9 mouse cellular contexts compared by ENCODE assay signal in the genomic region with DNA sequence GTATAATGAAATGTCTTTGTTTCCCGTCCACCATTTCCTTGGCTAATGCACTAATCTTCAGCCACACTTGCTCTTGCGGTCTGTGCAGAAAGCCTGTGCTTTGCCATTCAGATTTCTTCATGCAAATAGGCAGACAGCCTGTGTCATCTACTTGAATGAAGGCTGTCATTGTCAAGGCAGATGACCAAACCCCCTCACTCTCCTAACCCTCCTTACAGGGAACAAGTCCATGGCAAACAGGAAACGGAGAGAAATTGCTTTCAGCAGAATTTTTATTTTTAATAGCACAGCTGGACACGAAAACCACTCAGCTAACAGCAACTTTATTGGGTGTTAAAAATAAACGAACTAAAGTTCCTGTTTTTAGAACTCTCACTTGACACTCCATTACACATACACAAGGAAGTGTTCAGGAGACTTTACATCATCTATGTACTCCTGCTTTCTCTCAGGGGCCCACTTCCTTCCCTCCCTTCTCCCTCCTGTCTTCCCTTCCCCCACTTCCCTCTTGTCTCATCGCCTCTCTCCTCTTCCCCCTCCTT. TPM values are rescaled to one million over a fixed set of nuclear protein-coding genes. Genes with fewer than 3 reads are reported as not detected.
DNase-seq lines count a peak whose midpoint lies in the region; ATAC-seq and TF ChIP-seq lines count a peak whose summit lies in the region.
"Had no signal": no experiment of that assay in that cellular context is flagged by ENCODE, and none has a peak within 500 bp of the region (broad histone marks: within the 10 kb centered on the region; RNA-seq: fewer than 3 reads in every experiment).

No protein-coding gene starts in this region.

- no peak for ATAC-seq in liver, embryonic 13.5 days (ENCODE audit: low read depth)
- peak; percentile 60; the same call in 1 of the 2 replicates for ATAC-seq in stomach, postnatal 0 days (ENCODE audit: low FRiP score, low TSS enrichment)

- H3K27ac ChIP-seq in liver, embryonic 13.5 days = peak overlapping the region; percentile 85
- H3K27ac ChIP-seq in stomach, postnatal 0 days (replicated peaks) = no peak overlapping the region; the same call in 1 of the 2 replicates
- H3K27ac ChIP-seq: neural tube, embryonic 12.5 days had no signal

- H3K4me3 ChIP-seq in liver, embryonic 13.5 days (replicated peaks) = no peak overlapping the region
- H3K4me3 ChIP-seq in stomach, postnatal 0 days (ENCODE audit: low read depth, low read length) = no peak overlapping the region
- H3K4me3 ChIP-seq: neural tube, embryonic 12.5 days had no signal

- TF ChIP-seq CTCF in stomach, postnatal 0 days (IDR thresholded peaks at IDR 0.05; ENCODE audit: low read depth) = no peak

- H3K9me3 ChIP-seq in liver, embryonic 13.5 days (replicated peaks) = no peaks in the 10 kb centered on the region
- H3K9me3 ChIP-seq in stomach, postnatal 0 days (ENCODE audit: control insufficient read depth, low read length) = no peaks in the 10 kb centered on the region
- H3K9me3 ChIP-seq: neural tube, embryonic 12.5 days had no signal

- H3K36me3 ChIP-seq in liver, embryonic 13.5 days = peaks cover 28% of the 10 kb centered on the region
- H3K36me3 ChIP-seq in stomach, postnatal 0 days (ENCODE audit: control insufficient read depth, insufficient read depth, low read length) = no peaks in the 10 kb centered on the region
- H3K36me3 ChIP-seq: neural tube, embryonic 12.5 days had no signal

- H3K4me1 ChIP-seq in liver, embryonic 13.5 days (replicated peaks) = peaks cover 75% of the 10 kb centered on the region
- 0 out of 2 replicates have a peak, but pooled peaks cover 3% of the 10 kb centered on the region for H3K4me1 ChIP-seq in stomach, postnatal 0 days (replicated peaks; ENCODE audit: control insufficient read depth, insufficient read depth)
- H3K4me1 ChIP-seq: neural tube, embryonic 12.5 days had no signal

- peak overlapping the region; percentile 31; the same call in 1 of the 2 replicates for H3K4me2 ChIP-seq in liver, embryonic 13.5 days
- H3K4me2 ChIP-seq in stomach, postnatal 0 days (replicated peaks; ENCODE audit: low read depth) = no peak overlapping the region
- H3K4me2 ChIP-seq: neural tube, embryonic 12.5 days had no signal

- peak; percentile 95 for DNase-seq in heart, adult 11 months
- no peak for DNase-seq in heart, postnatal 4 days
- DNase-seq in thymus, postnatal 14 days = peak; percentile 30
- DNase-seq in thymus, adult 18-20 months = no peak
- no peak for DNase-seq in liver, embryonic 13.5 days
- DNase-seq in stomach, postnatal 0 days (ENCODE audit: low spot score) = no peak
- no peak for DNase-seq in adrenal gland, postnatal 4 days (ENCODE audit: low spot score in 2 of 2)
- no peak for DNase-seq in thymus, postnatal 25 days

- TF ChIP-seq EP300 in stomach, postnatal 0 days (optimal IDR thresholded peaks at IDR 0.05) = no peak

- 9% methylated on average over 6 of the region's 6 CpGs for WGBS in liver, embryonic 13.5 days (ENCODE audit: insufficient replicate concordance)
- 42% methylated on average over 6 of the region's 6 CpGs for WGBS in stomach, postnatal 0 days

- H3K9ac ChIP-seq in liver, embryonic 13.5 days = peak overlapping the region; percentile 50; the same call in 1 of the 2 replicates
- H3K9ac ChIP-seq in stomach, postnatal 0 days (ENCODE audit: low read length) = no peak overlapping the region
- H3K9ac ChIP-seq: neural tube, embryonic 12.5 days had no signal

- H3K27me3 ChIP-seq in liver, embryonic 13.5 days = no peaks in the 10 kb centered on the region
- no peaks in the 10 kb centered on the region for H3K27me3 ChIP-seq in stomach, postnatal 0 days (ENCODE audit: control insufficient read depth, insufficient read depth, low read length)
- H3K27me3 ChIP-seq: neural tube, embryonic 12.5 days had no signal

RNA-seq across cellular contexts. Expression of a gene that starts 22.2 kb away (rescaled TPM):
- 10 to 100 TPM; 23.4 to 29.1 TPM for total RNA-seq in heart, postnatal 4 days (2021)
- 43.5 and 47.6 TPM in 2 replicates for polyA plus RNA-seq in liver, embryonic 13.5 days (2015; fragmentation: Nextera tagmentation; extraction: Ambion mirVana)
- 7.1 and 8.0 TPM in 2 replicates for polyA plus RNA-seq in stomach, postnatal 0 days (2015; fragmentation: Nextera tagmentation; extraction: Ambion mirVana)
- total RNA-seq in adrenal gland, postnatal 4 days (2021) = 10 to 100 TPM; 12.1 to 20.3 TPM

Comparison
In these comparisons a context has a peak if more than half of its experiments do, and no peak if none do; other contexts are left out.
1. DNase-seq: peak in heart, adult 11 months (single experiment) and thymus, postnatal 14 days (single experiment); none in heart, postnatal 4 days (single experiment), thymus, adult 18-20 months (0 of 2), liver, embryonic 13.5 days (single experiment), stomach, postnatal 0 days (single experiment), adrenal gland, postnatal 4 days (0 of 2) and thymus, postnatal 25 days (single experiment).